Mouse (Mus musculus) induced T-regulatory cell, adult 2 months (primary cell): ENCODE results near the gene Ube2cbp.

Experiments used
- DNase-seq: peaks from one replicate; pipeline ENCODE4 v3.0.0-alpha.2; 2012; ENCODE audit warnings: low read depth

Ube2cbp gene

DNA sequence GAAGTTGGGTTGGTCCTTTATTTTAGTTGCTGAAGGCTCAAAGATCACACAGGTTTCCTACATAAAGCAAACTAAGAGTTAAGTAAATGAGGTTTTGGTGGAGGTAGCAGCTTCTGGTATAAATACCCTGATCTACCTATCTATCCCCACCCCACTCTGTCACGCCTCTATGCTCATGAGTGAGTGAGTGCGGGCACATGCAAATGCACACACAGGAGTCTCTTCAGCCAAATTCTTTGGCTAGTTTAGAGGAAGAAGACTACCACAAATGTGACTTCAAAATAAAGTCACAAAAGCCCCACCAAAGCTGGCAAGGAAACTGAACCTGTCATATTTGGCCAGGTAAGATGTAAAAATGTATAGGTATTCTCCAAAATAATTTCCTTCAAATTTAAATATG is 149.1 kb downstream of the Ube2cbp start:
- DNase-seq = no peak

DNA sequence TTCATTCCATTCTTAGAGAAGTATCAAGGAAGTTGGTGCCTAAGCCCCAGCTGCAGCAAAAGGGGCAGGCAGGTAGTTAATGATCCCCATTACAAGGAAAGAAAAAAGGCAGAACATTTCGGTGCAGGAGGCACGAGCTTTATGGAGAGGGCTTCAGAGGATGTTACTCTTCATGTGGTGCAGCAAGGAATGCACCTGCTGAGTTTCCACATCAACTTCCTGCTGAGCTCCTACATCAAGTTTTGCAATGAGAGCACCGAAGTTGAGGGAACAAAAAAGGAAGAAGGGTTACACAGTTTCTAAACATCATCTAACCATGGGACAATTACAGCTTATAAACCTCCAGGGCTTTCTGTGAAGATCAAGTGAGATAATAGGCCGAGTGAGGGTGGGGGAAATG is 156.1 kb downstream of the Ube2cbp start:
- no peak for DNase-seq

DNA sequence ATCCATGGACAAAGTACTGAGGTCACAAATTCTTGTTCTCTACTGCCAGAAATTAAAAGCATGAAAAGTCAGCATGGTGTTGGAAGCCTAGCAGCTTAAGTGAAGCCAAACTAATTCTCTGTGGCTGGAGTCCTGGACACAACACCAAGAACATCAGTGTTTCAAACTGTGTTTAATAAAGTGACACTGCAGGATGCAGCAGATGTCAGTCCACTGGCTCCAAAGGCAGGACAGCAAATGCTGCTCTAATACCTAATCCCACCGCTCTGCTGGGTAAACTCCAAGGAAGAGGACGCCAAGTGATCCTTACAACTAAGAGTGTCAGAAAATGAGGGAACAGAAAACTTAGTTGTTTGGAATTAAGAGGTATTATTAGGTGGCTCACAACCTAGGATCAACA is 158.2 kb downstream of the Ube2cbp start:
- no peak for DNase-seq

DNA sequence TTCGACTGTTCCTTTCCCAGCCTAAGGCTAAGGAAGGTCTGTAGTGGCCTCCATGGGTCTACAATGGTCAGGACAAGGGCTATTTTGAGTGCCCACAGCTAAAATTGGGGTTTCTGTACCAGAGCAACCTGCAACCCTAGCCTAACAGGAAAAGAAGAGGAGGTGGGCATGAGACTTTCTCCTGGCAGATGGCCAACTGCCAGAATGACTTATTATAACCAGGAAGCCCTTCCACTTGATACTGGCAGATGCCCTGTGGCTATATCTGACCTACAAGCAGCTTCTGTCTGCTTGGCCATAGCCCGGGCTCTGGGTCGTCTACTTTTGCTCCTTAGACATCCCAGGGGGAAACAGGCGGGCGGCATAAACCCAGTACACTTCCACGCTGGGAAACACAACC is 163.3 kb downstream of the Ube2cbp start:
- DNase-seq = no peak

DNA sequence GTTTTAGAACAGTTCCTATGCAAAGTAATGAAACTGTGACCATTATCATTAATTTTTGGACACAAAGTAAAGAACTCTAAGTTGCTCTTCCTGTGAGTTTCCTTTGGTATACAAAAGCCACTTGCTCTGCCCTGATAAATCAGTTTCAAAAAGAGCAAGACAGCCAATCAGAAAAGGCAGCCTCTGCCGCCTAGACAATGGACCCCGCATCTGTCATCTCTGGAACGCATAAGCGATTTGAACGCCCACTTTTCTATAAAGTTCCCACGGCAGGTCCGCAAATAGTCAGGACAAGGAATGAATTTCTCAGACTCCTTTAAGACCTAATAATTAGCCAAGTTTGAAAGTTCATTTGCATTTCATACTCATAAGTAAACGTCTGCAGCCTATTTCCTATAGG is 166.2 kb downstream of the Ube2cbp start:
- no peak for DNase-seq

DNA sequence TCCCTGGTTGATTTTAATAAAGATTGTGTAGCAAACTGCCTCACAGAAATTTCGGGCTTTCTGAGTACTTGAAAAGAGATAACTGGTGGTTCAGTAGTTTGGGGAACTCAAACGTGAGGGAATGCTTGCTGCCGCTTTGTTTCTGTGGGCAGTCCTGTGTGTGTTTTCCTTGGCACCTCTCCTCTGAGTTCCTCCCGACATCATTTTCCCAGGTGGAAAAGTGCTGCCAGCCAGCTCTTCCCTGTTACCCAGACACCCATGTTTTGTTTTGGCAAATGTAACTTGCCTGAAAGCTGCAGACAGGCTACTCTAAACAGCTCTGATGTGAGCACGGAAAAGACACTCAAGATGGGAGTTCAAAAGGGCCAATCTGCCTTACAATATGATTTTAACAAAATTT is 166.6 kb downstream of the Ube2cbp start:
- no peak for DNase-seq

DNA sequence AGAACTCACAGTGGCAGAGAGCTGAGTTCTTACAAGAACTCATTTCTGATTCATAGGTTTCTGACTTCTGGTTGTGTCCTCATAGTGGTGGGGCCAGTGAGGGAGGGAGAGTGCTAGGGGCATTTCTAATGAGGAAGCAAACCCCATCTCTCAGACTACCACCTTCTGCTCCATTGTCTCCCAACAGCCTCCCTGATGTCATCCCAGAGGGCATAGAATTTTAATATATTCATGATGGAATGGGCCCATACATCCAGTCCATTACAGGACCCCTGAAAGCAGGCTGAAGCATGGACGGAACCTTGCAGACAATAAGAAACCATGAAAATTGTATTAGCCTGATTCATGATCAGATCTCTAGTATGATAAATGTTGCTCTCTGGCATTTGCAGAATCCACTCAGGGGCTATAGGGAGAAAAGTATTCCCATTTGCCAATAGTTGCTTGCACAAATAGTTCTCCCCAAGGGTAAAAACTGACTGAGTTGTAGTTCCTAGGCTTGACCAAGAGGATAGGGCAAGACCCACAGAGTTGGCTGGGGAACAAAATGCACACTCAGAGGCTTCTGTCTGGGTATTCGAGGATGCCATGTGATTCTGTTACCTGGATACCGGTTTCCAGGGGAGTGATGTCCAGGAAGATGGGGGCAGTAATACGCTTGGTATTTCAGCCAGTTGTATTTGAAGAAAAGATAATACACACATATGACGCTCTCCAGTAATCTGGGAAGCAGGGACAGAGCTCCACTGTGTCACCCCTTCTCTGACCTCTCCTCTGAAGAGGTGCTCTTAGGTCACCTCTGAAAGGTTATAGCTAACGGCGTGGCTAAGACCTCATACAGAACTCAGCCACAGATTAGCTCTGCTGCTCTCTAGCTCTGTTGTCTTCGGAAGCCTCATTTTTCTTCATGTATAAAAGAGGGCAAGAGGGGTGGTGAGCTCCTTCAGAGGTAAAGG is 167.8 kb downstream of the Ube2cbp start:
- no peak for DNase-seq

DNA sequence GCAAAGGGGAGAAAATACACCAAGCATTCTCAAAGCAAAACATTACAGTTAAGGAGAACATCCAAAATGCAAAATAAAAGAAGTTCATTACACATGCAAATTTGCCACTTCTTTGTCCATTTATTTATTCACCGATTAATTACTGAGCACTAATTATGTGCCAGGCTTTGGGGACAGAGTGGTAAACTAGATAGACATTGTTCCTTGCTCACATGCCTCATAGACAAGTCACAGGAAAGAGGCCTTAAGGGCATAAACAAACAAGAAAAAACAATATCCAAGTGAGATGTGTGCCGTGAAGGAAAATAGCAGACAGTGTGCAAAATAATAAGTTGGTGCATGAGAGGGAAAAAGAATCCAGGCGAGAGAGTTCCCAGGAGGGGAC is 177.2 kb downstream of the Ube2cbp start:
- no peak for DNase-seq

DNA sequence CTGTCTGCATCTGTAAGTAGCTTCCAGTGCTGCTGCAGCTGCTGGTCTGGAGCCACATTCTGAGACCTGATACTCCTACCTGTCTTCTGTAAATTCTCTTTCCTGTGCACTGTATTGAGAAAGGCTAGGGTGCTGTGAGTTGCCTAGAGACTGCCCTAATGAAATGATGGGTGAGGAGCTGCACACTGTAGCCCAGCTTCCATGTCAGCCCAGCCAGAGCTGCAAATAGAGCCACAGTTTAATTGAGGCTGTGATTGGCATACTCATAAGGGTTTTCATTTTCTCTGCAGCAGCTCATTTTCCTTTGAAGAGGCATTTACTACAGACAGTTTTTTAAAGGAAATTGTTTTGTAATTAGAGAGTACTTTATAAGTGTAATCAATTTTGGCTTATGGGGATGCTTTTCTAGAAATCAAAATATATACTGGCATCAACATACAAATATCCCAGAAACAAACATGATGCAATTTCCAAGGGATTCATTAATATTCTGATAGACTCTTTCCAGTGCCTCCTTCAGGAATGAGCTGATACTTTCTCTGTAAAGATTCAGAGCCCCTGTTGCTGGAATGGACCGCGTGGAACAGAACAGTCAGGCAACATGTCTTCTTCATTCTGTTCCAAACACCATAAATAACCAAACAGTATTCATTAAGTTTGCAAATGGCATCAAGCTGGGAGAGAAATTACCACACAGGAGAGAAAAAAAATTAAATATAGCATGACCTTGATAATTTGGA is 177.8 kb downstream of the Ube2cbp start:
- no peak for DNase-seq

DNA sequence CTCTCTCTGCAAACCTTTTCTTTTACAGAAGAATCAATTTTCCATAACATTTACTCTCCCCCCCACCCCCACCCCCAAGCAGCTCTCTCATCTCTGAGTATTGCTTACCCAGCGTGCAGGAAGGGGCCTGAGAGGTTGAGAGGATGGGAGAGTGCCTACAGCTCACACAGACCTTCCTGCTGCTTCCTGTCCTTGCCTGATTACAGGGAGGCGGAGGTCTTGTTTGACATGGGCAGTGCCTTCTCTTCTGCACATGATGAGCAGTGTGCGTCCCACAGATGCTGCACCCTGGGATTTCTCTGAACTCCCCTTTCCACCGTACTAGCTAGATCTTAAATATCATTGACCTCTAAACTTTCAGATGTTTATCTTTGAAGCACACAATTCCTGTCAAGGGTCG is 182.2 kb downstream of the Ube2cbp start:
- DNase-seq = no peak

DNA sequence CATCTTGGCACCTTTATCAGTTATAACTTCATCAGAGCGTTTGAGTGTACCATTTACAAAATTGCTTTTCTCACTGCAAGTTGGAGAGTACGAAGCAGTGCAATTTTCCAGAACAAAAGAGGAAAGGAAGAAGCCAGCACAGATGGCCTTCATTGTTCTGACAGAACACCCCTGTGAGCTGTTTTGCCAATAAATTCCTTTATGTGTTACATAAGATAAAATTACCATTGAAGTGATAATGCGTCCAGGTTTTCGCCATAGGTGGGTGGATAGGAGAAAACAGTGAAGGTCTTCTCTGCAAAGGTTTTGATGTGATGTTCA is 183.6 kb downstream of the Ube2cbp start:
- DNase-seq = no peak

DNA sequence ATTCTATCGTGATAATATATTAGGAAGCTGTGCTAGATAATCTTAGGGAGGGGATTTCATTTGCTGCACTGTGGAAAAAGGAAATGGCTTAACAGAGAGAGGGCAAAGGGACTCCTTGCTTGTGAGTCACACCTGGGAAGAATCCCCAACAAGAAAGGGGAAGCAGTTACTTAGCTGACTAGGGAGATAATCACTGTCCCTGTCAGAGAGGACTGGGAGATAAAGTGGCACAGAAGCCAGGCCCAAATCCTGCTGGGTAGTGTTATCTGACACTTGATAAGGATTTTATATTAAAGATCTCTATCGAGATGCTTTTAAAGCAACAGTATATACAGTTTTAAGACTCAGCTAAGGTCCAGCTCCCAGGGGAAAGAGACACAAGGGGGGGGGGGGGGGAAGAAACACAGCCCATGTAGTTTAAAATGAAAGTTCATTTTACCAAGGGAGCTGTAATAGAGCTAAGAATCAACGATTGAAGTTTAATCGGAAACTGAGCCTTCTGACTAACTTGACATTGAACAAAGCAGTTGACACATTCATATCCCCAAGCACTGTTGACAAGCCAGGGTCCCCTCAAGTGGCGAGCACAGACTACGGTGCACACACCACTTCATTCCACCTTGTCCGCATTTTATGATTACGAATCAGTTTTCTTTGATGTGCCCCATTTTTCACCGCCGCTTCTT is 184.1 kb downstream of the Ube2cbp start:
- DNase-seq = no peak

DNA sequence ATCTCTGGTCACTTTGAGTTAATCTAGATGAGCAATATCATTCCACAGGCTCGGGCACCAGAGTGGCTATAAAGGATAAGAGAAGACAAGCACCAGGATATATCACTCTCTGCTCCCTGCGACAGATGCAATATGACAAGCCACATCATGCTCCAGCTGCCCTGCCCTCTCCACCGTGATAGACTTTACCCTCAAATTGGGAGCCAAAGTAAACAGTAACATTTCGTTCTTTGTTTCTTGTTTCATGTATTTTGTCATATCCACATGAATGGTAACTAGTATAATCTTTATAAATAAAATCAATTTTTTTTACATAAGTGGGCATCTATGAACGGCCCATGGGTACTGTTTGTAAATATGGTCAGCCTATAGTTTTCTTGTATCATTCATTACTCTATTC is 195.2 kb downstream of the Ube2cbp start:
- no peak for DNase-seq

DNA sequence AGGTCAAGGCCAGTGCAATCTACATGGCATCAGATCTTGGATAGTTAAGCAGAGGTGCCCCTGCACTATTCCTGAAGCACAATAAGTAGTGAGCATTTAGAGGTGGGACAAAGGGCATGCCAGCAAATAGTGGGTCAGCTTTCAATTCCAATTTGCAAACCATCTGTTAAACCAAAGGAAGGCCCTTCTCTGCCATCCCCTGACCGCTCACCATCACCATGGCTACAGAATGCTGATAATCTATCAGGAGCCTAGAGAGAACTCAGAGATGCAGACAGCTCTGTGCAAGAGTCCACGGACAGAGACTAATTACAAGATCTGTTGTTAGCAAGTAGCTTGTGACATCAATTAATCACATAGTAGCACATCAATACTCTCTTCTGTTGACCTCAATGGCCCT is 198.1 kb downstream of the Ube2cbp start:
- DNase-seq = no peak
